Mouse (Mus musculus): ENCODE results near the gene Sar1b. TPM values are rescaled to one million over a fixed set of nuclear protein-coding genes. Genes with fewer than 3 reads are reported as not detected.
A peak's percentile ranks its signal among the peaks of the same experiment; 100 is the strongest.

Sar1b gene
- total and polyA plus RNA-seq, 3 experiments, result 64.2 to 149 (median 123) TPM

DNA sequence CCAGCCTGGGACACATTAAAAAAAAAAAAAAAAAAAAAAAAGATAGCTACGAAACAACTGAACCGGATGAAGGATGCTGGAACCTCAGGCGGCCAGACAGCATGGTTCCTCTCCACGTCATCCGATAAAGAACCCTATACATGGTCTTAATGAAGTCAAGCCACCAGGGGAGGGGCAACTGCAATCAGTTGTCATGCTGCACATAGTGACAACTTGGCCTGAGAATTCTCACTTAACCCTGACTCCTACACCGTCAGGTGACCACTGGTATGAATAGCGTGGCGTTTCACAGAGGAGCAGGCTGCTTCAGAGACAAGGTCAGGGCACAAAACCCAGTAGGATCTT lies 70.6 kb downstream of the Sar1b start:
- no peak overlapping the region for H3K4me3 ChIP-seq
- 90% methylated on average over 8 of the region's 8 CpGs for WGBS
- TF ChIP-seq EP300 (IDR thresholded peaks at IDR 0.05; ENCODE audit: insufficient read depth, low read depth, low read length) (no peak), CTCF (IDR thresholded peaks at IDR 0.05) (no peak), POLR2A (IDR thresholded peaks at IDR 0.05; ENCODE audit: insufficient read depth, low read depth, low read length) (no peak)
- H3K9ac ChIP-seq (ENCODE audit: low read depth, low read length), result no peak overlapping the region
- H3K79me2 ChIP-seq (replicated peaks; ENCODE audit: control insufficient read depth, insufficient read depth, low read length), result no peaks in the 10 kb centered on the region
- DNase-seq, result no peak
- no peaks in the 10 kb centered on the region for H3K36me3 ChIP-seq (ENCODE audit: control insufficient read depth, insufficient read depth, low read length)
- H3K27me3 ChIP-seq (ENCODE audit: control insufficient read depth, insufficient read depth, low read length), result no peaks in the 10 kb centered on the region
- H3K4me1 ChIP-seq (ENCODE audit: control insufficient read depth, insufficient read depth, low read length), result no peaks in the 10 kb centered on the region
- intact Hi-C loops (cut with DNase I), result no loop called here
- no peak overlapping the region for H3K27ac ChIP-seq

DNA sequence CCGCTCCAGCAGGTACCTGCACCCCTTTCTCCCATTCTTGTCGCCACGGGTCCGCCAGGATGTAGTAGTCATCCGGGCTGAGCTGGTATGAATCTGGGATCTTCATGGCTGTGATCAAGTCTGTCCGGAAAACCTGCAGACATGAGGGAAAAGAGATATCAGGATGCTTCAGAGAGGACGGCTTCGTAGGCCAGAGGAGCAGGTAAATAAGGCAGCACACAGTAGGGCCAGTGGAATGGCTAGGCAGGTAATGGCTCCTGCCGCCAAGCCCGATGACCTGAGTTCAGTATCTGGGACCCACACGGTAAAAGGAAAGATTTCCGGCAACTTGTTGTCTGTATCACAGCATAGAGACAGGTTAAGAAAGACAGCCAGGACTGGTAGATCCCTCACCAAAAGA lies 72.1 kb downstream of the Sar1b start:
- intact Hi-C loops (cut with DNase I), result no loop called here
- TF ChIP-seq CTCF (IDR thresholded peaks at IDR 0.05), result no peak
- no peak for TF ChIP-seq EP300 (IDR thresholded peaks at IDR 0.05; ENCODE audit: insufficient read depth, low read depth, low read length)
- TF ChIP-seq POLR2A (IDR thresholded peaks at IDR 0.05; ENCODE audit: insufficient read depth, low read depth, low read length), result no peak
- Histone ChIP-seq H3K9ac (ENCODE audit: low read depth, low read length) (no peak overlapping the region), H3K79me2 (replicated peaks; ENCODE audit: control insufficient read depth, insufficient read depth, low read length) (no peaks in the 10 kb centered on the region), H3K36me3 (ENCODE audit: control insufficient read depth, insufficient read depth, low read length) (no peaks in the 10 kb centered on the region), H3K4me1 (ENCODE audit: control insufficient read depth, insufficient read depth, low read length) (no peaks in the 10 kb centered on the region), H3K27me3 (ENCODE audit: control insufficient read depth, insufficient read depth, low read length) (no peaks in the 10 kb centered on the region), H3K27ac (no peak overlapping the region), H3K4me3 (no peak overlapping the region)
- no peak for DNase-seq
- 94% methylated on average over 12 of the region's 12 CpGs for WGBS

DNA sequence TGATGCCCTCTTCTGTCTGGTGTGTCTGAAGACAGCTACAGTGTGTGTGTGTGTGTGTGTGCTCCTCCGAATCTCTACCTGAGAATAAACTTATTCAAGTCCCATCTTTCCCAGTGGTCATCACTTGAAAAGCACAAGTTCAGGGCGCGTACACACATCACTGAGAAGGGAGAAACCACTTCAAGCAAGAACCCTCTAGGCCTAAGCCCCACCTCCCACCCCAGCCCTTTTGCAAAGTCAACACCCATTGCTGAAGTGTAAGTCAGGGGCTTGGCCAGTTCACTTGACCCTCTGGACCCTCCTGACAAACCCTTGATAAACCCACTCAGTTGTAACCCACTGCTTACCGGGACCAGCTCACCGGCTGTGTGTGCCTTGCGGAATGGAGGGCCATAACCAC lies 73.0 kb downstream of the Sar1b start:
- no peaks in the 10 kb centered on the region for H3K27me3 ChIP-seq (ENCODE audit: control insufficient read depth, insufficient read depth, low read length)
- no peaks in the 10 kb centered on the region for H3K4me1 ChIP-seq (ENCODE audit: control insufficient read depth, insufficient read depth, low read length)
- TF ChIP-seq POLR2A (IDR thresholded peaks at IDR 0.05; ENCODE audit: insufficient read depth, low read depth, low read length) (no peak), CTCF (IDR thresholded peaks at IDR 0.05) (no peak), EP300 (IDR thresholded peaks at IDR 0.05; ENCODE audit: insufficient read depth, low read depth, low read length) (no peak)
- no peak for DNase-seq
- no peaks in the 10 kb centered on the region for H3K79me2 ChIP-seq (replicated peaks; ENCODE audit: control insufficient read depth, insufficient read depth, low read length)
- WGBS, result 96% methylated on average over 6 of the region's 6 CpGs
- H3K27ac ChIP-seq, result no peak overlapping the region
- H3K36me3 ChIP-seq (ENCODE audit: control insufficient read depth, insufficient read depth, low read length), result no peaks in the 10 kb centered on the region
- no peak overlapping the region for H3K4me3 ChIP-seq
- intact Hi-C loops (cut with DNase I), result no loop called here
- H3K9ac ChIP-seq (ENCODE audit: low read depth, low read length), result no peak overlapping the region

DNA sequence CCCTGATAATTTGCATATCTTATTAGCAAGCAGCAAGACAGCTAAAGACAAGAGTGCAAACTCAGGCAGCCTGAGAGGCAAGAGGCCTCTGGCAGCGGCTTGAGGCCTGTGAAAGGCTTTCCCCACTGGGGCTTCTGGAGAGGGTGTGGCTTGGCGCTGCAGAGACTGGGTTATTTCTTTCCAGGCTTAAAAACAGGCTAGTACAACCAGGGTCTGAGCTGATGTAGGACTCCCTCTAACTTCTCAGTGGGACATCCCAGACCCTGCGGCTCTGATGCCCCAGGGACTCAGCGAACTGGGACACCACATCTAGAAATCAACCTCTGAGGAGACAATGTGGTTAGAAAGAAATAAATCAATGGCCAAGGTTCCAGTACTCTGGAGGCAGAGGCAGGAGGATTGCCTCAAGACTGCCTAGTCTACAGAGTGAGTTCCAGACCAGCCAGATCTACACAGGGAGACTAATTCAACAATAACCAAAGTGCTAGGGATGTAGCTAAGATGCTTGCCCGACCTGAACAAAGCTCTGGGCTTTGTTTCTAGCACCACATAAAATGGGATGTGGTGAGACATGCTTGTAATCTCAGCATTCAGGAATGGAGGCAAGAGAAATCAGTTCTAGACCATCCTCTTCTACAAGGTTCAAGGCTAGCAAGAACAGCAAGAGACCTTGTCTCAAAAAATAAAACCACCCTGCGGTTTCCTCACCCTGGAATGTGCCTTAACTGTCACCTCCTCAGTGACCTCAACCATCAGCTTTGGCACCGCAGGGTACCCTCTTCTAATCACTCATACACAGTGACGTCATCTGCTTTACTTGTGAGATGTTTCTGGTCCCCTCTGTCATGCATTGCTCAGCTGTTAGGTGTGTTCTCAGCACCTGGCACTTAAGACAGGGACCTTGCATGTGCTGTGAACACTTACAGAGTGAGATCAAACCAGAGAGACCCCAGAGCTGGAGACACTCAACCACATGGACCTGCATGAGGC lies 74.0 kb downstream of the Sar1b start:
- Histone ChIP-seq H3K36me3 (ENCODE audit: control insufficient read depth, insufficient read depth, low read length) (no peaks in the 10 kb centered on the region), H3K4me3 (no peak overlapping the region), H3K27ac (no peak overlapping the region), H3K79me2 (replicated peaks; ENCODE audit: control insufficient read depth, insufficient read depth, low read length) (no peaks in the 10 kb centered on the region), H3K27me3 (ENCODE audit: control insufficient read depth, insufficient read depth, low read length) (no peaks in the 10 kb centered on the region), H3K9ac (ENCODE audit: low read depth, low read length) (no peak overlapping the region), H3K4me1 (ENCODE audit: control insufficient read depth, insufficient read depth, low read length) (no peaks in the 10 kb centered on the region)
- DNase-seq, result peak; percentile 35 to 56
- WGBS, result 74% methylated on average over 8 of the region's 8 CpGs
- intact Hi-C loops (cut with DNase I), result no loop called here
- TF ChIP-seq POLR2A (IDR thresholded peaks at IDR 0.05; ENCODE audit: insufficient read depth, low read depth, low read length) (no peak), EP300 (IDR thresholded peaks at IDR 0.05; ENCODE audit: insufficient read depth, low read depth, low read length) (no peak), CTCF (IDR thresholded peaks at IDR 0.05) (no peak)

DNA sequence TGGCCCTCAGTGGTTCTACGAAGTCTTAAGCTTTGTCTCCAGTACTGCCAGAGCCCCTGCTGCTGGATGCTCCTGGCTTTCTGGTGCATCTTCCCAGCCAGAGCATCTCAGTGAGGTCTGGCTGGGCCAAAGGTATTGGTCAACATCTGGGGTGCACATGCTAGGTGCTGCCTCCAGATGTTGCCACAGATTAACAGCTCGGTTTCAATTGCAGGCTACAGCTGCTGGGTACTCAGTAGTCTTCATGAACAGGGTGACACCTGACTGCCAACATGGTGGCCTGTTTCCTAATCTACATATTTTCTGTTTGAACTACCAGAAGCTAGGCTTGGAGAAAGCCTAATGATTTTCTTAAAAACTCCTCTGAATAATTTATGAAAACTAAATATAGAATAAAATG lies 75.6 kb downstream of the Sar1b start:
- no peak overlapping the region for H3K4me3 ChIP-seq
- no peaks in the 10 kb centered on the region for H3K36me3 ChIP-seq (ENCODE audit: control insufficient read depth, insufficient read depth, low read length)
- WGBS, result 80% methylated on average over 2 of the region's 2 CpGs
- no peak overlapping the region for H3K27ac ChIP-seq
- no peak for TF ChIP-seq POLR2A (IDR thresholded peaks at IDR 0.05; ENCODE audit: insufficient read depth, low read depth, low read length)
- no peak for TF ChIP-seq EP300 (IDR thresholded peaks at IDR 0.05; ENCODE audit: insufficient read depth, low read depth, low read length)
- TF ChIP-seq CTCF (IDR thresholded peaks at IDR 0.05), result no peak
- H3K9ac ChIP-seq (ENCODE audit: low read depth, low read length), result no peak overlapping the region
- DNase-seq, result no peak
- no peaks in the 10 kb centered on the region for H3K4me1 ChIP-seq (ENCODE audit: control insufficient read depth, insufficient read depth, low read length)
- H3K27me3 ChIP-seq (ENCODE audit: control insufficient read depth, insufficient read depth, low read length), result no peaks in the 10 kb centered on the region
- no peaks in the 10 kb centered on the region for H3K79me2 ChIP-seq (replicated peaks; ENCODE audit: control insufficient read depth, insufficient read depth, low read length)
- intact Hi-C loops (cut with DNase I), result no loop called here

DNA sequence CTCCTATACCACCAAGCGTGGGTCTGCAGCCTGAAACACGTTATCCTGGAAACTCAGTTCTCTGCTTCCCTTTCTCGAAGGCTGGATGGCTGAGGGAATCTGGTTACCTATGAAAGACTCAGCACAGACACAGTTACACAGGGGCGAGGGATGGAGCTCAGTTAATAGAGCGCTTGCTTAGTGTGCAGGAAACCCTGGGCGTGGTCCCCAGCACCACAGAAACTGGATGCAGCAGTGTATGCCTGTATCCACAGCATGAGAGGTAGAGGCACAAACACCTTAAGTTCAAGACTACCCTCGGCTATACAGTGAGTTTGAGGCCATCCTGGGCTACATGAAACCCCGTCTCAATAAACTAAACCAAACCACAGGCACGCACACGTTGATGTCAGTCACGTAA lies 76.5 kb downstream of the Sar1b start:
- no peak for TF ChIP-seq POLR2A (IDR thresholded peaks at IDR 0.05; ENCODE audit: insufficient read depth, low read depth, low read length)
- no peak for TF ChIP-seq EP300 (IDR thresholded peaks at IDR 0.05; ENCODE audit: insufficient read depth, low read depth, low read length)
- no peak for TF ChIP-seq CTCF (IDR thresholded peaks at IDR 0.05)
- H3K4me3 ChIP-seq, result no peak overlapping the region
- intact Hi-C loops (cut with DNase I), result no loop called here
- no peak overlapping the region for H3K27ac ChIP-seq
- H3K4me1 ChIP-seq (ENCODE audit: control insufficient read depth, insufficient read depth, low read length), result no peaks in the 10 kb centered on the region
- no peak for DNase-seq
- 90% methylated on average over 11 of the region's 11 CpGs for WGBS
- H3K27me3 ChIP-seq (ENCODE audit: control insufficient read depth, insufficient read depth, low read length), result no peaks in the 10 kb centered on the region
- no peaks in the 10 kb centered on the region for H3K79me2 ChIP-seq (replicated peaks; ENCODE audit: control insufficient read depth, insufficient read depth, low read length)
- H3K9ac ChIP-seq (ENCODE audit: low read depth, low read length), result no peak overlapping the region
- no peaks in the 10 kb centered on the region for H3K36me3 ChIP-seq (ENCODE audit: control insufficient read depth, insufficient read depth, low read length)

Data from heart, adult 2 months (tissue).